Mouse (Mus musculus) kidney, adult 2 months (tissue): ENCODE data around the gene Creb3l4.
A peak's percentile ranks its signal among the peaks of the same experiment; 100 is the strongest.

Experiments used
- CTCF ChIP-seq: fragments of 200-500 bp; conservative IDR thresholded peaks from 2 replicates; pipeline ENCODE4 v1.5.1; 2011; ENCODE audit warnings: low read depth, mild to moderate bottlenecking, control low read depth, low read length, moderate library complexity, mixed read lengths; ENCODE audit not compliant: insufficient read depth, insufficient read length
- POLR2A ChIP-seq: fragments of 200-500 bp; IDR thresholded peaks from one replicate; pipeline ENCODE4 v1.6.1; 2011; ENCODE audit warnings: low read depth, low read length, control low read depth

DNA sequence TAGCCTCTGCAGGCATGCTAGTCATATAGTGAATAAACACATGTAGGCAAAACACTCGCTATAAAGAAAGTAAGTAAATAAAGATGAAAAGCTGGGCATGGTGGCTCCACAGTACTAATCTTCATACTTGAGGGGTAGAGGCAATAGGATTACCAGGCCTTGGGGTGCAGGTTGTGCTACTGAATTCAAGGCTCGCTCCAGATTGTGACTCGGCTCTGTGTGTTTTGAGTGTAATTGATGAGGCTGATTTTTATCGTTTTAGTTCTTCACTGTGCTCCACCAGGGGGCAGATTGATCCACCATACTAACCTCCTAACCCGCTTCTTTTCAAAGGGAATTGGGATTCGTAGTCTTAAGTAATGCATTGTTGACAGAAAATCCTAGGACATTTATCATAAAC lies 23.2 kb downstream of the Creb3l4 start:
- 0 out of 2 replicates have a peak, but pooled peaks have one; percentile 18 for TF ChIP-seq CTCF
- TF ChIP-seq POLR2A, result no peak
